Mouse (Mus musculus) liver, postnatal 0 days (tissue): ENCODE measurements around the gene 4930402H24Rik. TPM values are rescaled to one million over a fixed set of nuclear protein-coding genes. Genes with fewer than 3 reads are reported as not detected.

Source experiments
- ATAC-seq: fragments of 200-750 bp; cut with Nextera tagmentation; 2 replicates; pipeline ENCODE4 v1.8.0; 2017; ENCODE audit warnings: mild to moderate bottlenecking, moderate library complexity
- DNase-seq: peaks from one replicate; pipeline ENCODE4 v3.0.0-alpha.2; 2016
- H3K27ac ChIP-seq: fragments of 300-500 bp; sonication (generic); 2 replicates; pipeline ENCODE4 v1.5.1; 2014; ENCODE audit warnings: antibody characterized with exemption, moderate library complexity, mild to moderate bottlenecking, low read depth
- H3K27me3 ChIP-seq: fragments of 300-500 bp; sonication (generic); 2 replicates; pipeline ENCODE4 v1.6.1; 2014; ENCODE audit warnings: low read length, control low read depth, mixed read lengths; ENCODE audit not compliant: insufficient read depth
- H3K36me3 ChIP-seq: fragments of 300-500 bp; sonication (generic); replicated peaks from 2 replicates; pipeline ENCODE4 v1.6.1; 2014; ENCODE audit warnings: mild to moderate bottlenecking, control low read depth, low read length, moderate library complexity, mixed read lengths; ENCODE audit not compliant: insufficient read depth
- H3K4me1 ChIP-seq: fragments of 300-500 bp; sonication (generic); 2 replicates; pipeline ENCODE4 v1.6.1; 2014; ENCODE audit warnings: antibody characterized with exemption, mild to moderate bottlenecking, control low read depth; ENCODE audit not compliant: insufficient read depth
- H3K4me2 ChIP-seq: fragments of 300-500 bp; sonication (generic); 2 replicates; pipeline ENCODE4 v1.6.1; 2014; ENCODE audit warnings: low read depth, mild to moderate bottlenecking, low read length, moderate library complexity, mixed read lengths
- H3K4me3 ChIP-seq: fragments of 300-500 bp; sonication (generic); 2 replicates; pipeline ENCODE4 v1.5.1; 2014; ENCODE audit warnings: low read depth, low read length
- H3K9ac ChIP-seq: fragments of 300-500 bp; sonication (generic); replicated peaks from 2 replicates; pipeline ENCODE4 v1.6.1; 2014; ENCODE audit warnings: mild to moderate bottlenecking, moderate library complexity
- H3K9me3 ChIP-seq: fragments of 300-500 bp; sonication (generic); 2 replicates; pipeline ENCODE4 v1.6.1; 2016; ENCODE audit warnings: mild to moderate bottlenecking, control low read depth, low read length, mixed read lengths
- CTCF ChIP-seq: sonication (generic); IDR thresholded peaks from 2 replicates; pipeline ENCODE4 v1.5.1; 2016; ENCODE audit warnings: antibody characterized with exemption, low read depth
- EP300 ChIP-seq: IDR thresholded peaks from 2 replicates; pipeline ENCODE4 v1.6.1; 2016; ENCODE audit warnings: antibody characterized with exemption, low read depth, mild to moderate bottlenecking
- WGBS: fragments of 180-500 bp; shearing (Covaris S2); extraction: QIAGEN DNeasy Blood & Tissue Kit; methylation state at CpG from one replicate; pipeline ENCODE4 v1.1.7; 2014; ENCODE audit not compliant: insufficient replicate concordance; 5-methylcytosine and 5-hydroxymethylcytosine counted together
- polyA plus RNA-seq: library from polyadenylated mRNA; unstranded; fragments of >200 nt; fragmentation: Nextera tagmentation; extraction: Ambion mirVana; gene quantifications from 2 replicates; pipeline ENCODE4 v1.2.1, GENCODE M21; 2015

Gene 4930402H24Rik
- polyA plus RNA-seq, 1 experiment from 2014 or later = 8.9 TPM

DNA sequence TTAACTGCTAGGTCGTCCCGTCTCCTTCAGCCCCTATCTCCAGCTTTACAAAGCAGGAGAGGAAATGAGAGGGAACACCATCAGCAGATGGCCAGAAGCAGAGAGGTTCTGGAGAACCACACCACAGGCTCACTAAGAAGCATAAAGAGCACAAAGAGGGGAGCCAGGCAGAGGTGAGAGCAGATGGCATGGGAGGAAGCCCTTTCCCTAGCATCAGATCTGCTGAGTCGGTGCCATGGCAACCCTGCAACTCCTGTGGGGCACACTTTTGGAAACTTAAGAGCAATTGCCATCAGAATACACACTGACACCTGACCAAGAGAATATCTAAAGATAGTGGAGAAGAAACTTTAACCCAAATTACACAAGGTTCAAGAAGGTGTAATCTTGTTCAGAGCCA, 151.6 kb downstream of the 4930402H24Rik start:
- Histone ChIP-seq H3K9ac (no peak overlapping the region), H3K4me2 (no peak overlapping the region), H3K4me1 (no peaks in the 10 kb centered on the region), H3K27me3 (no peaks in the 10 kb centered on the region), H3K27ac (no peak overlapping the region), H3K9me3 (no peaks in the 10 kb centered on the region), H3K36me3 (peaks cover 2% of the 10 kb centered on the region; the same call in 1 of the 2 replicates), H3K4me3 (no peak overlapping the region)
- TF ChIP-seq EP300 (no peak), CTCF (no peak)
- 75% methylated on average over 3 of the region's 3 CpGs for WGBS
- no peak for ATAC-seq
- DNase-seq = no peak

GRCm38 (mm10) chr2:130750449-130750848, 155.8 kb downstream of the 4930402H24Rik start:
- 40% methylated on average over 8 of the region's 8 CpGs for WGBS
- Histone ChIP-seq H3K9me3 (no peaks in the 10 kb centered on the region), H3K4me1 (no peaks in the 10 kb centered on the region), H3K9ac (no peak overlapping the region), H3K27me3 (no peaks in the 10 kb centered on the region), H3K4me3 (no peak overlapping the region), H3K36me3 (peaks cover 21% of the 10 kb centered on the region), H3K4me2 (no peak overlapping the region), H3K27ac (no peak overlapping the region)
- TF ChIP-seq CTCF = no peak
- no peak for TF ChIP-seq EP300
- ATAC-seq (no peak), DNase-seq (peak; percentile 49)

GRCm38 (mm10) chr2:130749708-130750107, 156.5 kb downstream of the 4930402H24Rik start:
- H3K4me3 ChIP-seq = no peak overlapping the region
- no peaks in the 10 kb centered on the region for H3K4me1 ChIP-seq
- no peak overlapping the region for H3K27ac ChIP-seq
- H3K36me3 ChIP-seq = peaks cover 27% of the 10 kb centered on the region
- 81% methylated on average over 3 of the region's 3 CpGs for WGBS
- TF ChIP-seq EP300 = no peak
- TF ChIP-seq CTCF = no peak
- H3K4me2 ChIP-seq = no peak overlapping the region
- no peaks in the 10 kb centered on the region for H3K9me3 ChIP-seq
- no peak for ATAC-seq
- DNase-seq = no peak
- no peaks in the 10 kb centered on the region for H3K27me3 ChIP-seq
- no peak overlapping the region for H3K9ac ChIP-seq

GRCm38 (mm10) chr2:130743576-130743975, 162.6 kb downstream of the 4930402H24Rik start:
- no peak overlapping the region for H3K9ac ChIP-seq
- TF ChIP-seq EP300 (no peak), CTCF (no peak)
- no peak for DNase-seq
- peaks cover 49% of the 10 kb centered on the region for H3K36me3 ChIP-seq
- ATAC-seq = no peak
- no peak overlapping the region for H3K4me2 ChIP-seq
- no peak overlapping the region for H3K27ac ChIP-seq
- WGBS = 75% methylated on average over 1 of the region's 1 CpGs
- H3K4me1 ChIP-seq = no peaks in the 10 kb centered on the region
- no peaks in the 10 kb centered on the region for H3K27me3 ChIP-seq
- H3K4me3 ChIP-seq = no peak overlapping the region
- no peaks in the 10 kb centered on the region for H3K9me3 ChIP-seq

DNA sequence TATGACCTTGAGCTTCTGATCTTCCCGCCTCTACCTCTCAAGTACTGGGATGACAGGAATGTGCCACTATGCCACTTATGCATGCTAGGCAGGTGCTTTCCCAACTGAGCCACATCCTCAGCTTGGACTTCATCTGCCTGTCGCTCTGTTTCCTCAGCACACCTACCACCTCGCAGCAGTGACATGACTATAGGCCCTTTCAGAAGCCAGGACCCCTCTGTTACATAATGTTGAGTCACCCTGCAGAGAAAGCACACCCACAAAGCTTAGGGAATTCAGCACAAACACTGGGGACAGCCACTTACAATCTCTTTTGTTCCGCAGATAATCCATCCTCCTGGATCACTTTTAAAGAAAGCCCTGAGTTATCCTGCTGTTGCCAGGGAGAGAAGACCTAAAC, 166.1 kb downstream of the 4930402H24Rik start:
- 67% methylated on average over 4 of the region's 4 CpGs for WGBS
- TF ChIP-seq EP300 (no peak), CTCF (no peak)
- no peak overlapping the region for H3K27ac ChIP-seq
- H3K9me3 ChIP-seq = no peaks in the 10 kb centered on the region
- H3K9ac ChIP-seq = no peak overlapping the region
- H3K4me3 ChIP-seq = no peak overlapping the region
- ATAC-seq (no peak), DNase-seq (no peak)
- H3K4me2 ChIP-seq = no peak overlapping the region
- H3K36me3 ChIP-seq = peaks cover 53% of the 10 kb centered on the region
- no peaks in the 10 kb centered on the region for H3K4me1 ChIP-seq
- H3K27me3 ChIP-seq = no peaks in the 10 kb centered on the region

GRCm38 (mm10) chr2:130738019-130738418, 168.2 kb downstream of the 4930402H24Rik start:
- no peak overlapping the region for H3K4me2 ChIP-seq
- H3K9ac ChIP-seq = no peak overlapping the region
- H3K4me3 ChIP-seq = no peak overlapping the region
- TF ChIP-seq CTCF (no peak), EP300 (no peak)
- H3K9me3 ChIP-seq = no peaks in the 10 kb centered on the region
- 76% methylated on average over 6 of the region's 6 CpGs for WGBS
- DNase-seq (no peak), ATAC-seq (no peak)
- no peaks in the 10 kb centered on the region for H3K4me1 ChIP-seq
- H3K27ac ChIP-seq = no peak overlapping the region
- H3K36me3 ChIP-seq = peaks cover 49% of the 10 kb centered on the region
- H3K27me3 ChIP-seq = no peaks in the 10 kb centered on the region

GRCm38 (mm10) chr2:130735281-130735680, 170.9 kb downstream of the 4930402H24Rik start:
- Histone ChIP-seq H3K27ac (no peak overlapping the region), H3K4me2 (no peak overlapping the region), H3K4me1 (no peaks in the 10 kb centered on the region), H3K9ac (no peak overlapping the region), H3K9me3 (no peaks in the 10 kb centered on the region), H3K4me3 (no peak overlapping the region), H3K27me3 (no peaks in the 10 kb centered on the region), H3K36me3 (peaks cover 40% of the 10 kb centered on the region)
- TF ChIP-seq EP300 (no peak), CTCF (no peak)
- 81% methylated on average over 5 of the region's 5 CpGs for WGBS
- DNase-seq (no peak), ATAC-seq (no peak)
